Mouse (Mus musculus) megakaryocyte-erythroid progenitor cell, adult 5-6 weeks (primary cell): ENCODE measurements around the gene Slc22a29. TPM values are rescaled to one million over a fixed set of nuclear protein-coding genes. Genes with fewer than 3 reads are reported as not detected.
"Not testable (repeated sequence)": the region's sequence is repeated elsewhere in the genome, so short reads cannot be mapped to it uniquely, and the experiment has no call there.

Experiments
- ATAC-seq: replicated peaks from 2 replicates; pipeline ENCODE4 v1.8.0; 2016; ENCODE audit warnings: mild to moderate bottlenecking, inconsistent platforms; ENCODE audit not compliant: severe bottlenecking, poor library complexity, low FRiP score, low TSS enrichment
- total RNA-seq, 2 experiments: library from RNA; stranded (forward) in 1 of 2; stranded (reverse) in 1 of 2; fragments of 200-1000, 215-1000 nt in 1 of 2; fragments of >200 nt in 1 of 2; fragmentation: Nextera tagmentation in 1 of 2; gene quantifications; 2 replicates each; pipeline ENCODE4 v1.2.3; 2014 to 2017

Gene Slc22a29
- not detected in 2 replicates for total RNA-seq (2014; fragmentation: Nextera tagmentation)
- not detected in 2 replicates for total RNA-seq (2017)

DNA sequence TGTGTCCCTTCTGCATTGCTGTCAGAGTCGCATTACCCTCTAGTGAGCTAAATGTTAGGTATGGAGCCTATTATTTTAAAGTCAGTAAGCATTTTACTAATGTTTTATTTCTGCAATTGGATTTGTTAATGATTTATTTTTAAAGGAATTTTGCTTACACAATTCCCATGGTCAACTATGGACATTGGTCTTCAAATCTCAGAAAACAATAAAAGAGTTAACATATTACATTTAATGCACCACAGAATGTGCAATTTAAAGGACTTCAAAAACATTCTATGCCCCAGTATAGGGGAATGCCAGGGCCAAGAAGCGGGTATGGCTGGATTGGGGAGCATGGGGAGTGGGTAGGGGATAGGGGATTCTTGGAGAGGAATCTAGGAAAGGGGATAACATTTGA is at the start of gene Slc22a29:
Gene Slc22a29, minus strand, starts transcription at position 101 of the 400 bp plus-strand sequence.
- no peak for ATAC-seq

DNA sequence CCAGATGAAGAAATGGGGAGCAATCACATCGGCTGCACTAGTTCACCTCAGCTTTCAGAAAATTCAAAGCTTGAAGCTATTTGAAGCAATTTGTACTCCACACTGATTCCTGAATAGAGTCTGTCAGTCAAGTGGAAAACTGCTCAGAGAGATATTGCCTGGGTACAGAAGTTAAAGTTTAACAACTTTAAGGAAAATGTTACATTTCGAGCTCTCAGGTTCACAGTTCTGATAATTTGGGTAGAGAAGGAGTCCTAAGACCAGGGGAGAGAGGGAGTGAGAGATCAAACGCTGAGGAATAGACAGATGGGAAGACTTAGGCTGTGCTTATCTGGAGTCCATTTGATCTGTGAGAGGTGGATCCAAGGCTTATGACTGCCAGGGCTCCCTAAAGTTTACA is 46.6 kb upstream of the Slc22a29 start:
- ATAC-seq: no peak

DNA sequence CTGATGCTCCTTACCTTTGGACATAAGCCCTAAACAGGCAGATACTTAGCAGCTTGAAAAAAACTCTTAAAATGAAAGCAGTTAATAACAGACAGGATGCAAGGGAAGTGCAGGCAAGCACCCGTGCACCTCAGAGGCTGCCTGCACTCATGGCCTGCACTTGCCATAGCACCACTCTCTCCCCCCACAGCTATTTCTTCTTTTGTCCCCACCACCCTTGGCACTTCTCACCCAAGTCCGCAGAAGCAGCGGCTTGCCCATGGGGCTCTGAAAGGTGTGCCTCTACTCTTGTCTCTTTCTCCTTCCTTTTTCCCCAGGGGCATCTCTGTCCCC is 34.0 kb upstream of the Slc22a29 start:
- ATAC-seq: no peak

DNA sequence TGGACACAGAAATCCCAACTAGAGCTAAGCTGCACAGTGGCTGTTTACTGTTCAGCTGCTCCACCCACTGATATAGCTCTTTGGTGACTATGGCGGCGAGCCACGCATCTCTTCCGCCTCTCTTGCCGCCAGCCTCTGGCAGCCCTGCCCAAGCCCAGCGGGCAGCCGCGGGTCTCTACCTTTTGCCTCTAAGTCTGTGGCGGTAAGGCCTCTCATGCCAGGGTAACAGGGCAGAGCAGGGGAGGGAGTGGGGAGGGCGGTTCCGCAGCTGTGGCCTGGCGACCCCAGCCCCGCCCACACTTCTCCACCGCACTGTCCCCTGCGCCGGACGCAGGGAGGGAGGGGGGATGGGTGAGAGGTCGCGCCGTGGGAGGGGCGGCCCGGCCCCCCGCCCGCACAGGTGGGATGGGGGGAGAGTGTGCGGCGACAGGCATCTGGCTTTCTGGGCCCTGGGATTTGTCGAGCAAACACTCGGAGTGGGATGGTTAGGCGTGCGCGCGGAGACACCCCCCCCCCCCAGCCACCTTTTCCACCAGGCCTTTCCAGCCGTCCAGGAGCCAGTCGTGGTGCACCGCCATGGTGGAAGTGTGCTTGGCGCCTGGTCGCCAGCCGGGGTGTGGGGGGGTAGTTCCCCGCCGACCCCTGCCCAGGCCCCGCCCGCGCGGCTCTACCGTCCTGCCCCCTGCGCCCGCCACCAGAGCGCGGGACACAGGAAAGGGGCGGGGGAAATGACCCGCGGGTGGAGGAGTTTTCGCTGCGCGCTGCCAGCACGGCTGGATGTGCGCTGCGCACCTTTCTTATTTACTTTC is 33.4 kb upstream of the Slc22a29 start:
- peak; percentile 86 for ATAC-seq

DNA sequence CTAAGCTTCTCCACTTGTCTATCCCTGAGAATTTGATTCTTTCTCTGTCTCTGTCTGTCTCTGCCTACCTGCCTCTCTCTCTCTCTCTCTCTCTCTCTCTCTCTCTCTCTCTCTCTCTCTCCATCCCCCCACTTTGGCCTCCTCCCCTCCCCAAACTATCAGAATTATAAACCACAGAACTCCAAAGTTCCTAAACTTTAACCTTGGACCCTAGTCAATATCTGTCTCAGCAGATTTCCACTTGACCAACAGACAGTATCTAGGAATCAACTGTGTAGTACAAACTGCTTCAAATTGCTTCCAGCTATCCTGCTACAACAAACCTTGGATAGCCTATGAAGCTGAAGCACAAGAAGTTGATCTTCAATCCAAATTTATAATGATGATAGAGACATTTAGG is 10.2 kb upstream of the Slc22a29 start:
- ATAC-seq: no peak

DNA sequence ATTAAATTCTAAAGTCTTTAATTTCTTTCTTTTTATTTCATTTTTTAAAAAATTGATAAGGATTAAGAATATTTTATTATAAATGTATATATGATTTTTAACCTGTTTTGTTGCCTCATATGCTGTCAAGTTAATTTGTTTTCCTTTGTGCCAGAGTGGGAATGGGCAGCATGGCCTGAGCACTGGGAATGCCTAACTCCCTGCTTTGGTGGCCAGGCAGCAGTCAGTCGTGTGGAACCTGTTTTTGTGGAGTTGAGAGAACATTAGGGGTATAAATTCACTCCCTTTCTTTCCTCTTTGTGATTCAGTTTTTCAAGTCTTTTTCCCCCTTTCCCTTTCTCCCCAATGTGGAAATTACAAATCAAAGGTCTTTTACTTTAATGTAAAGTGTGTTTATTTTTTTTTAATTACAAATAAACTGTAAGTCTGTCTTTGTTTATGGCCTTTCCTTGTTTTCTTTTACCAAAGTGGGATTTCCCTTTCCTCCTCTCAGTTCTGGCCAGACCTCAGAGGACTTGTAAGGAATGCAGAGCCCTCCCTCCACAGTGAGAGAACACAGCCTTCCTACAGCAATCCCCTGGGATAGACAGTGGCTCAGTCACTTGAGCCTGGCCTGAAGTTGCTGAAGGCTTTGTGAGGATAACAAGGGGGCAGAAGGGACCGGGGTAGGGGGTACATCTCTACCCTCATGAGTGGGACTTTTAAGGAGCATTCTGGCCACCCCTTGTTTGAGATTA is 69.7 kb downstream of the Slc22a29 start:
- ATAC-seq: no peak

DNA sequence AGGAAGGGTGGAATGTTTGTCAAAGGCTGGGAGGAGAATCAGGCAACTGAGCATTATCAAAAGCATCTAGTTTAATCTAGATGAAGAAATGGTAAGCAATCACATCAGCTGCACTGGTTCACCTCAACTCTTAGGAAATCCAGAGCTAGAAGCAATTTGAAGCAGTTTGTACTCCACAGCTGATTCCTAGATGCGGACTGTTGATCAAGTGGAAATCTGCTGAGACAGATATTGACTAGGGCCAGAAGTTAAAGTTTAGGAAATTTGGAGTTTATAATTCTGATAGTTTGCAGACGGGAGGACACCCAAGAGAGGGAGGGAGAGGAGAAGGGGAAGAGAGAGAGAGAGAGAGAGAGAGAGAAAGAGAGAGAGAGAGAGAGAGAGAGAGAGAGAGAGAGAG is 76.0 kb downstream of the Slc22a29 start:
- not testable (repeated sequence) for ATAC-seq

DNA sequence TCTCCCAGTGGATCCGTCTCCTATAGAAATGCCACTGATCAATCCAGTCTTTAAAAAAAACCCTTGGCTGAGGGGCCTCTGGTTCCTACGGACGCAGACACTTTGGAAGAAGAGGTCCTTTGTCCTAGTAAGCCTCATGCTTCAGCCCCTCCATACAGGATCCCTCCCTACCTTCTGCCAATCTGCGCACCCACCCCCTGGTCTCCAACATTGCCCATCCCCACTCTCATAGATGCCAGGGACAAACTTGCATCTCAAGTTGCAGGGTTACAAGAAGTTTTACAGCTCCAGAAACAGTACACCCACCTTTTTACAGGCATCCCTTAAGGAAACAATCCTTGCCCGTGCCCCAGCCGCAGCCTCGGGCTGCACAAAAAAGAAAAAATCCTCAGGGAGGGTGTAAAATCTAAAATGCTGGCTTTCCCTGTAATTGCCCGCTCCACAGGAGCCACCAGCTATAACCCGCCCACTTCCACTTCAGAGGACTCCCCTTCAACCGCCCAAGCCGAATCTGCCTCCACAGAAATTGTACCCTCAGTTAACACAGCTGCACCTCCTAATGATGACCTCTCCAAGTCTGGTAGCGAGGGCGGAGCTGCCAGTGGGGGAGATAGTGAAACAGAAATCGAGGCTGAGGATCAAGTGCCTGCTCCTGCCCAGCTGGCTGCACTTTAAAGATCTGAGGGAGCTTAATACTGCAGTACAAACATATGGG is 84.4 kb downstream of the Slc22a29 start:
- not testable (repeated sequence) for ATAC-seq

DNA sequence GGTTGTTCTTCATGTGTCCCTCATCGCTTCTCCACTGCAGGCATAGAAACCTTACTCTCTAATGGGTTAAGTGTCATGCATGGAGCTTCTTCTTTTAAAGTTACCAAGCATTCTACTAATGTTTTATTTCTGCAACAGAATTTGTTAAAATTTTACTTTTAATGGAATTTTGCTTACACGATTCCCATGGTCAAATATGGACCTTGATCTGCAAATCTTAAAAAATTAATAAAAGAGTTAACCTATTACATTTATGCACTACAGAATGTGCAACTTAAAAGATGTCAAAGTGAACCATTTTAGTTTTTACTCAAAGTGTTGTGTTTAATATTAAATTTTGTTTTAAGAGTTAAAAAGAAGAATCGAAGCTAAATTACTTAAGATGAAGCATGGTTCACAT is 86.8 kb downstream of the Slc22a29 start, which contains the start of gene Slc22a28:
Gene Slc22a28, minus strand, starts transcription at position 102 of the 400 bp plus-strand sequence.
- ATAC-seq: not testable (repeated sequence)

Other genes starting within 250 kb of the Slc22a29 start
- not detected in 2 replicates for gene Slc22a28, start 86.9 kb downstream of the Slc22a29 start, total RNA-seq (2014; fragmentation: Nextera tagmentation)
- gene Slc22a28, start 86.9 kb downstream of the Slc22a29 start, total RNA-seq (2017): not detected in 2 replicates
- not detected in 2 replicates for gene Slc22a30, start 186.2 kb upstream of the Slc22a29 start, total RNA-seq (2014; fragmentation: Nextera tagmentation)
- gene Slc22a30, start 186.2 kb upstream of the Slc22a29 start, total RNA-seq (2017): not detected in 2 replicates